Mouse (Mus musculus): ENCODE results near the gene Orai2.

- TF ChIP-seq POLR2A (IDR thresholded peaks at IDR 0.05; ENCODE audit: low read depth, low read length) (no peak), CTCF (conservative IDR thresholded peaks at IDR 0.05; ENCODE audit: insufficient read depth, insufficient read length, low read depth, low read length) (no peak)
These were observed 30.4 kb downstream of the Orai2 start for GRCm38 (mm10) chr5:136140057-136140482.

All from kidney, adult 2 months (tissue).